ENCODE assay signal across 13 mouse cellular contexts in genomic region chr1:136120263-136120603, GRCm38 (mm10).
"Had no signal": no experiment of that assay in that cellular context is flagged by ENCODE, and none has a peak within 500 bp of the region (broad histone marks: within the 10 kb centered on the region; RNA-seq: fewer than 3 reads in every experiment).

No protein-coding gene starts in this region.

- H3K9ac ChIP-seq: liver, embryonic 14.5 days; midbrain, embryonic 12.5 days had no signal

- H3K36me3 ChIP-seq: midbrain, embryonic 12.5 days had no signal

- H3K4me3 ChIP-seq: midbrain, embryonic 12.5 days had no signal

- DNase-seq: kidney, adult 18-20 months; kidney, postnatal 25 days; layer of hippocampus, adult 9-11 months; layer of hippocampus, postnatal 36 days; lung, adult 2 months; lung, postnatal 36 days; spleen, adult 18-20 months; thymus, adult 18-20 months; thymus, postnatal 14 days had no signal

- H3K27me3 ChIP-seq: midbrain, embryonic 12.5 days had no signal

- H3K4me2 ChIP-seq: midbrain, embryonic 12.5 days had no signal

- H3K9me3 ChIP-seq: midbrain, embryonic 12.5 days had no signal

- H3K27ac ChIP-seq: liver, embryonic 14.5 days; midbrain, embryonic 12.5 days had no signal

- ATAC-seq: inflammation-experienced regulatory T-cells, adult 6 months; lung, postnatal 0 days had no signal
